Mouse (Mus musculus) mouse trophoblast stem cell (cell line): ENCODE data around the gene Efhd2.

ENCODE experiments used
- in situ Hi-C, 2 experiments: fragments of 300-500 bp; cut with MseI, MboI; formaldehyde crosslinking; loops; 2 replicates in 1 of 2; 3 replicates in 1 of 2; pipeline ENCODE4 v1.15.1; 2025

Efhd2 gene

DNA sequence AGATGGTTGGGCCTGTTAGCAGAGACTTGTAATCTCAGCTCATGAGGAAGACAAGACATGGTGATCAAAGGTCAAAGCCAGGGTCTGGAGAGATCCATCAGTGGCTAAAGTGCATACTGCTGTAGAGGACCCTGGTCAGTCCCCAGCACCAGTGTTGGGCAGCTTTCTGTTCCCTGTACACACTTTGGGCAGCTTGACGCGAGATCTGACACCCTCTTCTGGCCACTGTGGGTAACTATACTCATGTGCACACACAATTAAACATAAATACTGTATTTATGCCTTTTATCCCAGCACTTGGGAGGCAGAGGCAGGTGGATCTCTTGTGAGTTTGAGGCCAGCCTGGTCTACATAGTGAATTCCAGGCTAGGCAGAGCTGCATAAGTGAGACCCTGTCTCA is 63.7 kb downstream of the Efhd2 start:
- in situ Hi-C loops, result no loop called here

DNA sequence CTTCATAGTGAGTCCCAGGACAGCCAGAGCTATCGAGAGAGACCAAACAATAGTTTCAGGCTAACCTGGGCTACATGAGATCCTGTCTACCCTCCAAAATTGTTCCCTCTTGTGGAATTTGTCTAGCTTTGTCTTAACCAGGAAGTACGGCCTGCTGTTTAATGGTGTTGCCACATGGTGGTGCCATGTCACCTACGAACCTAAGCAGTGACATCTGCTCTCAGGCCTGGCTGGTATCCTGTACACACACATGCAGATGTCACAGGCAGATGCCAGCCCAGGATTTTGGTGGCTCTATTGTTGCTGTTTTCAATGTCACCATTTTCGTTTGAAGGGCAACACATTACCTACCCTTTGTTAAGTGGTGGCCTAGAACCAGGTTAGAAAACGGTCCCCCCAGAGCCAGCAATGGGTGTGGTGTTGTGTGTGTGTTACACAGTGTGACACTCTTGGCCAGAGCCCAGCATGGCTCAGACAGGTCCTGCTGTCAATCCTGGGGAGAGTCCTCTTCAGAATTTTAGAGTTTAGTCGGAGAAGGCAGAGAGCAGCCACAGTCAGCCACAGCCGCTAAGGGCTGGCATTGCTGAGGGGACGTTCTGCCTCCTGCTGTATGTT is 64.8 kb downstream of the Efhd2 start:
- in situ Hi-C loops, result no loop called here
